Mouse (Mus musculus): ENCODE data around the gene Galnt14.
A peak's percentile ranks its signal among the peaks of the same experiment; 100 is the strongest.

Gene Galnt14

DNA sequence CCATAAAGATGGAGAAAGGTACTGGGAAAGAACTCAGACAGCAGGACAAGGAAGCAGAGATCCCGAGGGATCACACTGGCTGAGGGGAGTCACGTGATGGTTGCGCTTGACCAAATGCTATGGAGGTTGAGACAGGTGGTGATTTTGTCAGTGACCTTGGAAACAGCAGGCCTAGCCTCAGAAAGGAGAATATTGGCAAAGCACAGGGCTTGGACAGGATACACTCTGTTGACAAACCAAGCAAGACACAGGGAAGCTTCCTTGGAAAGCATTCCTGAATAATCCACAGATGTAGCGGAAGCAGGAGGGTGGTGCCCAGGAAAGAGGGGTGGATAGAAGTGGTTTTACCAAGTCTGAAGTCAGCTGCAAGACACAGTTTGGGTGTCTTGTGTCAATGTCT is 206.1 kb downstream of the Galnt14 start:
- no peak for DNase-seq (ENCODE audit: low spot score)

DNA sequence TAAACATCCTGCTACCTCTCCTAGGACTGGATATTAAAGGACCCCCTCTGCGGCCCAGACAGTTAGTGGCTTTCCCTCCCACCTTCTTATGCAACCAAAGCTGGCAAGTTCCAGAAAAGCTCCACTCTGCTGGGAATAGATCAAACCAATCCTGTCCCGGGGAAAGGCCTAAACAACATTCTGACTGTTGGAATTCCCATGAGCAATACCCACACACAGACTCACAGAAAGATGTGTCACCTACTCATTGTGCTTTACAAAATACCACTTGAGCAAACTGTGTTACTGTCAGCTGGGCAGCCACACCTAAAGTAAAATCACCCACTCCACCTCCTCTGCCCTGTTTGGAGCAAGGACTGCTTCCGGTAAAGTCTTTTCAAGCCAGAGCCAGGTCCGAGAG is 207.6 kb downstream of the Galnt14 start:
- DNase-seq (ENCODE audit: low spot score), result no peak

DNA sequence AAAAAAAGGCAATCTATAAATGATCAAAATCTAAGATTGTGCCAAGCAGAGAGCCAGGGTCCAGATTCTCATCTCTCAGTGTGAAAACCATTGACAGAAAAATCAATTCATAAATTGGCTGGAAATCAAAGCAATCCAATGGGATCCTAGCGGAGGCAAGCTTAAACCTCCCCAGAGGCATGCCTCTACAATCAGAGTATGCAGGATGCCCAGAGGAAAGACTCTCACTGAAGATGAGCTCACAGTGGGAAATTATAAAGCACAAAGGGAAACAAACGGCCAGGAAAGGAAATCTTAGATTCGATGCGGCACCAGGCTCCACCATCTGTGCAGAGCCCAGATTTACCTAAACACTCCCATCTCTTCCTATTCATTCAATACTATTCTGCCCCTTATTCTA is 220.7 kb downstream of the Galnt14 start:
- no peak for DNase-seq (ENCODE audit: low spot score)

DNA sequence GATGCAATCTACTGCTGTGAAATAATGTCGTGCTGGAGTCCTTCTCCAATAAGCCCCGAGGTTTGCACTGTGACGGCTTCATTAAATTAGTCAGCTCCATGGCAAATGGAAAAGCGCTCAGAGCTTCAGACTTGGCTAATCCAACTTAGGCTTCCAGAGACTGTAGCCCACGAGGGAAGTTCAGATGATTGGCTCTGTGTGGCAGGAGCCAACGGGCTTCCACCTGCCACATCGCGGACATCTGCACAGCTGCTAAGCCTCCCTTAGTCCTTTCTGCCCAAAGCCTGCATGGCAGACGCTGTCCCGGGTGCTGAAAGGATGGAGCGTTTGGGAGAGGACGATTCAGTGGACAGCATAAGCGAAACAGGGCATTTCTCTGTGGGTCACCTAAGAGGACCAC is 222.5 kb downstream of the Galnt14 start:
- peak; percentile 40 for DNase-seq (ENCODE audit: low spot score)

DNA sequence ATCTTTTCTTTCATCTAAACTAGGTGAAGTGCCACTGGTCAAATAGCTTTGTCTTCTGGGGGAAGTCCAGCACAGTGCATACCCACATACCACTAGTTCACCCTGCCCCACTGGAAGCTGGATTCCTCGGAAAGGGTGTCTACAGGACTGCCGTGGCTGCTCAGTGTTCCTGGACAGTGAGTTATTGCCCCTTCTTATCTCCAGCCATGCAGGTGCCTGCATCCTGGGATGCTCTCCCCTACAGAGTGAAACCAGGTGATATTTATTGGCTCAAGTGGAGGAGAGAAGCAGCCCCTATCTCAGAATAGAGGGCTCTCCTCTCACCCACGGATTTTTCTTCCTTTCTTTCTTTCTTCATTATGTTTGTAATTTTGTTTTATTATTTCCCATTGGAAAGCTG is 222.9 kb downstream of the Galnt14 start:
- no peak for DNase-seq (ENCODE audit: low spot score)

DNA sequence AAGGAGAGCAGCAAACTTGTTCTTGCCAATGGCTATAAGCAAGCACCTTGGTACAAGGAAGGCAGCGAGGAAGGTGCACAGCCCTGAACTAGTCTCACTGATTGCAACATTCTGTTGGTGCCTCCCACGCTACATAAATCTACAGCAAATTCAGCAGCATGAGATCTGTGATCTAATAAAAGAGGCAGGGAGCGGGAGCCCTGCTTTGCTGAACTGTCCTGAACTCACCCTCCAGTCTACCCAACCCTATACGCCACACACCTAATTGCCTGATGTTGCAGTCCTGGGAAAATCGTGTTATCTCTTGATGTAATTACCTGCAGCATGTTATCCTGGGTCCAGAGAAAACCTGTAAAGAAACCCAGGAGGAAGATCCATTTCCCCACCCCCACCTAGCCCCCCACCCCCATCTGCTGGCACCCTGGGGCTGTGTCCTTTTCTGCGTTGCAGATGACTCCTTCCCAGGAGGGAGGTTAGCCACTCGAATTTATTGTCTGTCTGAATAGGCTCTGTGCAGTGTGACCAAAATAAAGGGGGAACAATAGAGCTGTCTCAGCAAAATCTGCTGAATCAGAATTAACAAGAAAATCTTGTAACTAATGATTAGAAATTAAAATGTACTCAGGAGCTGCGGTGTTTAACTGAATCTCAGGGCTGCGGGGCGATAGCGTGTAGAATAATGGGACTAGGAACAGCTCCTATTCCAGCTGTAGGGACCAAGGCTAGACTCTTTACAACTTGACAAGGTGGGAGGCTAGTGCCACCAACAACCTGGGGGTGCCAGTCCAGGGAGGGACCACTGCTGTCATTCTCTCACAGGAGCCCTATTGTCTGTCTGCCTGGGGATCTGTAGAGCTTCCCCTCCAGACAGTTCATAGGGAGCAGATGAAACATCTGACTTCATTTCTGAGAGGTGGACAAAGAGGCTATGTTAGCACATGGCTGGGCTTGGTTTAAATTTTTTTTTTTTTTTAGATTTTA is 232.9 kb downstream of the Galnt14 start:
- DNase-seq (ENCODE audit: low spot score), result no peak

DNA sequence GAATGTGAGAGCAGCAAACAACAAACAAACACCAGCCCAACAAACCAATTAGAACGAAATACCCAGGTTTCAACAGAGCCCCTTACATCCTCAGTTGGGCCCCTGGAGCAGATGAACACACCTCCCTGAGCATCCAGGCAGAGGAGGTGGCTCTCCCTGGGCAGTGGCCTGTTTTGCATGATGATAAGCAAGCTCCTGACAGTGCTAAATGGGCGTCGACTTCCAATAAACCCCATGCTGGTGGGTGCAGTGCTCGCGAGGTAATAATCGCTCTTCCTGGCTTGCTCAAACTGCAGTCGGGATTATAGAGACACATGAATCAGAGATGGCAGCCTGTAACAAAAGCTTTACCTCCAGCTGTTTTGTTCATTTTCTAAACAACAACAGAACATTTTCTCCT is 235.9 kb downstream of the Galnt14 start:
- no peak for DNase-seq (ENCODE audit: low spot score)

DNA sequence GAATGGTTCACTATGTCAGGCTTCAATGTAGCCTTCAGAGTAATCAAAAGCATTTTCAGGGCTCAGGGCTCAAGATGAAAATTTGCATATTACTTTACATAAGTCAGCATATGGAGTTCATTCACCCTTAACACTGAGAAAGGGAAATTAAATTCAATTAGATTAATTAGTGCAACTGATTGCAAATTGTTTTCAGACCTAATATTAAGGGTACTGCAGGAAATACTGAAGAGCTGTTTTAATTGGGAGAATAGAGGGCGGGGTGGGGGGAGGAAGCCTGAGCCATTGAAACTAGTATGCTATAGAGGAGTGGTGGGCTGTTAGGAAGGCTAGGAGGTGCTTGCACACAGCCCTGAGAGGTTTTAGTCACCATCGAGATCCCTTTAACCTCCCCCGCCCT is 237.2 kb downstream of the Galnt14 start:
- no peak for DNase-seq (ENCODE audit: low spot score)

DNA sequence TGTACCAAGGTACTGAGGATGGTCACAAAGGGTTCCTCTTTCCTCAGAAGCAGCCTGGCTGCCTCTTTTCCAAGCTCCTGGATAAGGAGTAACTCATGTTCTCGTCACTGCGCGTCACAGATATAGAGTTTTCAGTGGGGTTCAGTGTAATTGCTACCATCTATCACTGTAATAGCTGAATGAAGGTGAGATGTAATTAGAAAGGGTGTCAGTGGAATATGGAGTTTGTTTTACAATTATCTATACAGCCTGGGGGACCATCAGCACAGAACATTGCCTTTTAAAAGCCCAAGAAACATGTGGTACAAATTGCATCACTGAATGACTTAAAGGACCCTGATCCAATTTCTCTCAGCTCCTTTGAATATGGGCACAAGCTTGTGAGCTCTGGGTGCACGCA is 249.4 kb downstream of the Galnt14 start:
- DNase-seq (ENCODE audit: low spot score), result no peak

DNA sequence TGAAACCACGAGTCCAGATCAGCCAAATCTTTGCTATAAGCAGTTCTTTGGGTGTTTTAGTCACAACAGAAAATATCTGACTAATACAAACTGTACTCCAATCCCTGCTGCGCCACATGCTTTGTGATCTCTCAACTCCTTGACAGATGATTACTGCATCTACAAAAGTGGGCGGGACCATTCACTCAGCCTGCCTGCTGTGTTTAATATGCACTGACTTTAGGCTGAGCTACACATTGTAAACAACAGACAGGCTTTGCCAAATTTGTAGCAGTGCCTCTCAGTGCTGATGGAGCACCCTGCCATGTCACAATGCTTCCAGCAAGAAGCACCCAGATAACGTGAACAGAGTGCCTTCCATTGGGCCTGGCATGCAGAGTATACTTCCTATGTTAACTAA is 251.5 kb downstream of the Galnt14 start:
- DNase-seq (ENCODE audit: low spot score), result no peak

DNA sequence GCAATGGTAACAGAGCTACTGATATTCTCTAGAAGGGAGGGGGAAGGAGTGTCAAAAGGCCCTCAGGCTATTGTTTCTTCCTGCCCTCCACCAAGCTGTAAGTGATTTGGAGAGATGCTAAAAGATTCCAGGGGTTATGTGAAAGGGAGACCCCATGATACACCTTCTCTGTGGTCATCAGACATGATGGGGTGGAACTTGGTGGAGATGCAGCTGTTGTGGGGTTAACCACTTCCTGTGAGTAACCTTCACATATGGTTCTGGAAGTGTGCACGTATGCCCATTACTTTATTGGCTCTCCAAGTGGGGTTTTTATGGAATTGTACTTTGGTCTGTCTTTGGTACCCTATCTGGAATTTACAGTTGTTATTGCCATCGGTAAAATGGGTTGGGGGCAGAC is 253.7 kb downstream of the Galnt14 start:
- DNase-seq (ENCODE audit: low spot score), result no peak

DNA sequence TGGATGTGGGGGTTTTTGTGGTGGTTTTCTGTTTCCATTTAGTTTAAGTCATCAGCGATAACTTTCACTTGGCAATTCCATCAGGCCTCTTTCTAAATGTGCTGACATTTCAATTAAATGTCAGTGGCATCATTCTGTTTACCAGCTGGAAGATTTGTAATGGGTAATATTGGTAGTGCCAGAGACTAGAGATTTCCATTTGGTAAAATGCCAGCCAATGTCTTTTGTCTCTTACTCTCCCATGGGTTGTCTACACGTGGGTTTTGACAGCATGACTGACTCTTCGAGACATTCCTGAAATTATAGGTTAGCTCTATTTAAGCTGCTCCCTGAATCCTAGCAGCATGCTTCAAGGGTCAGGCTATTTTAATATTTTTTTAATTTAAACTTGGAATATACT is 256.6 kb downstream of the Galnt14 start:
- no peak for DNase-seq (ENCODE audit: low spot score)

DNA sequence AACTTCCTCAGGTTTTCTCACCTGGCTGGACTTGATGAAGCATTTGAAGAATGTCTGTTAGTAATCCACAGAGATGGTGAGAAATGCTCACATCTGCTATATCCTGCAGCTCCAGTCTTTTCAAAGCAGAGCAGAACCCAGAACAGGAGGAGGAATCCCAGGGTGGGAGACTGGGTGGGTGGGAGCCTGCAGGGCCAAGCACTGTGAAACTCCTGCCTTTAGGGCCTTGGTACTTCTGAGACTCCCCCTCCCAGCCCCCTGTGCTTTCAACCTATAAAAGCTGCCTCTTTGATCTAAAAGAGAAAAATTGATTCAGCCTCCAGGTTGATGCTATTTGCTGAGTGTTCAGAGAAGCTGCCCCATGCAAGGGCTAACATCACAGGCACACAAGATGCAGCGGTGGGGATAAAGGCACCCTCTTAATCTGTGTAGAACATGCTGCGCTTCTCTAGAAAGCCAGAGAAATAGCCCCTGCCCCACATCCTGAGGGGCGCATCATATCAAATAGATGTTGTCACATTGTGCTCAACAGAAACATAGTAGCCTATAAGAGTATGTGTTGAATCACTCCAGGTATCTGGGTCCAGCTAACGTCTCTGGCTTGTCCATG is 258.0 kb downstream of the Galnt14 start:
- no peak for DNase-seq (ENCODE audit: low spot score)

DNA sequence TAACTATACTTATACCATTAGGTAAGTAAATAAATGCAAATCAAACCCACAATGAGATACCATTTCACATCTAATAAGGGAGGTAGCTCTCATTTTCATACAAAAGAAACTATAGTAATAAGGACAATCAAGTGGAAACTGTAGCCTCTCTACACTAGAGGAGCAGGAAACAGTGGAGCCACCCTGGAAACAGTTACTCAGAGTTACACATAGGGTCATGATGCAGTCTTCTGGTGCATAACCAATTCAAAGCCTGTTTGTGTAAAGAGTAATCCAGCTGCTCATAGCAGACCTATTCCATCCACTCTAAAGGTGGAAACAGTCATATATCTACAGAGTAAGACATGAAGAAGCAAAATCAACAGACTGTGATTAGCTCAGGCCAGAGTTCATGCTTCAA is 261.1 kb downstream of the Galnt14 start:
- no peak for DNase-seq (ENCODE audit: low spot score)
